Mouse (Mus musculus) megakaryocyte-erythroid progenitor cell, adult 5-6 weeks (primary cell): Measurements from ENCODE around the gene Sh3pxd2b. TPM values are rescaled to one million over a fixed set of nuclear protein-coding genes. Genes with fewer than 3 reads are reported as not detected.

Source experiments
- ATAC-seq: replicated peaks from 2 replicates; pipeline ENCODE4 v1.8.0; 2016; ENCODE audit warnings: mild to moderate bottlenecking, inconsistent platforms; ENCODE audit not compliant: severe bottlenecking, poor library complexity, low FRiP score, low TSS enrichment
- total RNA-seq, 2 experiments: library from RNA; stranded (forward) in 1 of 2; stranded (reverse) in 1 of 2; fragments of 200-1000, 215-1000 nt in 1 of 2; fragments of >200 nt in 1 of 2; fragmentation: Nextera tagmentation in 1 of 2; gene quantifications; 2 replicates each; pipeline ENCODE4 v1.2.3; 2014 to 2017

The Sh3pxd2b gene
- total RNA-seq, 2 experiments from 2014 or later: 0.52 to 1.9 TPM

DNA sequence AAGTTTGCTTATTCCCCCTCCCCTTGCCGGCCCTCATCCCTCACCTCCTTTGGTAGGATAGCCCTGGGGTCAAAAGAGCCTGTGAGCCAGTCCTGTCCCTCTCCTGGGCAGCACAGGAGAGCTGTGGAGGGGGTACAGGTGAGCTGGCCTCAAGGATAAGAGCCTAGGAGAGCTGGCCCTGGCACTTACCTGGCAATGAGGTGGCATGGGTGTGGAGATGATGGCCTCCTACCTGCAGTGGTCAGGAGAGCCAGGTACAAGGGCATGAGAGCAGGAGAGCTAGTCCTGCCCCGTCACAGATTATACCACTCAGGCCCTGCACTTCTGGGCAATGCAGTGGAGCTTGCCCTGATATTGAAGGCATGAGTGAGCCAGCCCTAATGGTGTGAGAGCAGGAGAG is 116.7 kb downstream of the Sh3pxd2b start:
- no peak for ATAC-seq

- no peak for ATAC-seq
Observed at GRCm38 (mm10) chr11:32471925-32472324, 124.3 kb downstream of the Sh3pxd2b start.

GRCm38 (mm10) chr11:32474725-32475124 is 127.1 kb downstream of the Sh3pxd2b start:
- no peak for ATAC-seq

GRCm38 (mm10) chr11:32475487-32476236 is 128.0 kb downstream of the Sh3pxd2b start:
- no peak for ATAC-seq

Other genes with a start within 250 kb of the Sh3pxd2b start
- gene Il9r, start 147.5 kb upstream of the Sh3pxd2b start, total RNA-seq (2014; fragmentation: Nextera tagmentation): not detected in 2 replicates
- gene Il9r, start 147.5 kb upstream of the Sh3pxd2b start, total RNA-seq (2017): 0.19 TPM in 1 of 2 replicates, not detected in the other
- gene Snrnp25, start 142.4 kb upstream of the Sh3pxd2b start, total RNA-seq (2014; fragmentation: Nextera tagmentation): 44.9 and 56.4 TPM in 2 replicates
- 42.0 and 59.1 TPM in 2 replicates for gene Snrnp25, start 142.4 kb upstream of the Sh3pxd2b start, total RNA-seq (2017)
- 0.87 TPM in 1 of 2 replicates, not detected in the other for gene Rhbdf1, start 125.5 kb upstream of the Sh3pxd2b start, total RNA-seq (2014; fragmentation: Nextera tagmentation)
- gene Rhbdf1, start 125.5 kb upstream of the Sh3pxd2b start, total RNA-seq (2017): 0.76 TPM in 1 of 2 replicates, not detected in the other
- 11.1 and 18.5 TPM in 2 replicates for gene Mpg, start 121.3 kb upstream of the Sh3pxd2b start, total RNA-seq (2014; fragmentation: Nextera tagmentation)
- gene Mpg, start 121.3 kb upstream of the Sh3pxd2b start, total RNA-seq (2017): 8.9 and 10.8 TPM in 2 replicates
- gene Nprl3, start 80.1 kb upstream of the Sh3pxd2b start, total RNA-seq (2014; fragmentation: Nextera tagmentation): 45.7 and 65.0 TPM in 2 replicates
- gene Nprl3, start 80.1 kb upstream of the Sh3pxd2b start, total RNA-seq (2017): 12.9 and 35.6 TPM in 2 replicates
- not detected in 2 replicates for gene Hba-x, start 71.4 kb upstream of the Sh3pxd2b start, total RNA-seq (2014; fragmentation: Nextera tagmentation)
- gene Hba-x, start 71.4 kb upstream of the Sh3pxd2b start, total RNA-seq (2017): not detected in 2 replicates
- gene Hba-a1, start 64.3 kb upstream of the Sh3pxd2b start, total RNA-seq (2014; fragmentation: Nextera tagmentation): 247 and 283 TPM in 2 replicates
- gene Hba-a1, start 64.3 kb upstream of the Sh3pxd2b start, total RNA-seq (2017): 19.7 and 99.3 TPM in 2 replicates
- not detected in 2 replicates for gene Hbq1b, start 60.9 kb upstream of the Sh3pxd2b start, total RNA-seq (2014; fragmentation: Nextera tagmentation)
- gene Hbq1b, start 60.9 kb upstream of the Sh3pxd2b start, total RNA-seq (2017): not detected in 2 replicates
- 268 and 358 TPM in 2 replicates for gene Hba-a2, start 51.3 kb upstream of the Sh3pxd2b start, total RNA-seq (2014; fragmentation: Nextera tagmentation)
- gene Hba-a2, start 51.3 kb upstream of the Sh3pxd2b start, total RNA-seq (2017): 121 and 343 TPM in 2 replicates
- not detected in 2 replicates for gene Hbq1a, start 47.8 kb upstream of the Sh3pxd2b start, total RNA-seq (2014; fragmentation: Nextera tagmentation)
- not detected in 2 replicates for gene Hbq1a, start 47.8 kb upstream of the Sh3pxd2b start, total RNA-seq (2017)
- gene Ubtd2, start 107.5 kb downstream of the Sh3pxd2b start, total RNA-seq (2014; fragmentation: Nextera tagmentation): 8.2 and 8.8 TPM in 2 replicates
- 6.4 TPM in 1 of 2 replicates, not detected in the other for gene Ubtd2, start 107.5 kb downstream of the Sh3pxd2b start, total RNA-seq (2017)
- gene Efcab9, start 184.3 kb downstream of the Sh3pxd2b start, total RNA-seq (2014; fragmentation: Nextera tagmentation): not detected in 2 replicates
- not detected in 2 replicates for gene Efcab9, start 184.3 kb downstream of the Sh3pxd2b start, total RNA-seq (2017)
- gene Stk10, start 185.5 kb downstream of the Sh3pxd2b start, total RNA-seq (2014; fragmentation: Nextera tagmentation): 11.3 and 16.1 TPM in 2 replicates
- gene Stk10, start 185.5 kb downstream of the Sh3pxd2b start, total RNA-seq (2017): 8.7 and 11.2 TPM in 2 replicates